Mouse (Mus musculus) E14TG2a.4 (cell line): ENCODE results near the gene Morn4.

ENCODE experiments used
- H3K27me3 ChIP-seq: 2 replicates; pipeline ENCODE4 v1.6.1; 2014; ENCODE audit warnings: low read length, control low read depth; ENCODE audit not compliant: insufficient read depth
- H3K36me3 ChIP-seq: 2 replicates; pipeline ENCODE4 v1.6.1; 2014; ENCODE audit warnings: low read length, control low read depth; ENCODE audit not compliant: insufficient read depth
- H3K4me1 ChIP-seq: replicated peaks from 2 replicates; pipeline ENCODE4 v1.6.1; 2014; ENCODE audit warnings: low read depth, low read length, control low read depth
- H3K4me3 ChIP-seq: replicated peaks from 2 replicates; pipeline ENCODE4 v1.5.1; 2014; ENCODE audit warnings: mild to moderate bottlenecking, low read length
- H3K9me3 ChIP-seq: 2 replicates; pipeline ENCODE4 v1.6.1; 2014; ENCODE audit warnings: low read length, control low read depth
- CTCF ChIP-seq: conservative IDR thresholded peaks from 2 replicates; pipeline ENCODE4 v1.5.1; 2014; ENCODE audit warnings: low read length
- NANOG ChIP-seq: IDR thresholded peaks from 2 replicates; pipeline ENCODE4 v1.6.1; 2014; ENCODE audit warnings: borderline replicate concordance, low read length, mixed read lengths
- POU5F1 ChIP-seq: IDR thresholded peaks from 2 replicates; pipeline ENCODE4 v1.6.1; 2014; ENCODE audit warnings: low read length, borderline replicate concordance

Gene Morn4

GRCm38 (mm10) chr19:42126219-42126605, 40.1 kb upstream of the Morn4 start:
- Histone ChIP-seq H3K27me3 (no peaks in the 10 kb centered on the region), H3K9me3 (no peaks in the 10 kb centered on the region), H3K4me3 (peak overlapping the region; percentile 96), H3K4me1 (peaks cover 91% of the 10 kb centered on the region), H3K36me3 (peaks cover 68% of the 10 kb centered on the region)
- TF ChIP-seq CTCF (no peak), POU5F1 (no peak), NANOG (no peak)

- Histone ChIP-seq H3K36me3 (peaks cover 74% of the 10 kb centered on the region), H3K4me3 (peak overlapping the region; percentile 96), H3K27me3 (no peaks in the 10 kb centered on the region), H3K9me3 (no peaks in the 10 kb centered on the region), H3K4me1 (peaks cover 91% of the 10 kb centered on the region)
- TF ChIP-seq CTCF (no peak), POU5F1 (no peak), NANOG (no peak)
These were observed 39.5 kb upstream of the Morn4 start for GRCm38 (mm10) chr19:42125501-42126218.

- H3K4me3 ChIP-seq, result peak overlapping the region; percentile 96
- H3K4me1 ChIP-seq, result peaks cover 89% of the 10 kb centered on the region
- no peaks in the 10 kb centered on the region for H3K27me3 ChIP-seq
- H3K36me3 ChIP-seq, result peaks cover 83% of the 10 kb centered on the region
- H3K9me3 ChIP-seq, result no peaks in the 10 kb centered on the region
- TF ChIP-seq NANOG (no peak), POU5F1 (no peak), CTCF (no peak)
These were observed 38.5 kb upstream of the Morn4 start for GRCm38 (mm10) chr19:42124684-42125083.

GRCm38 (mm10) chr19:42120451-42120850, 34.3 kb upstream of the Morn4 start:
- no peak for TF ChIP-seq NANOG
- no peak for TF ChIP-seq CTCF
- no peak for TF ChIP-seq POU5F1
- Histone ChIP-seq H3K4me3 (no peak overlapping the region), H3K9me3 (no peaks in the 10 kb centered on the region), H3K36me3 (peaks cover 98% of the 10 kb centered on the region), H3K27me3 (no peaks in the 10 kb centered on the region), H3K4me1 (peaks cover 58% of the 10 kb centered on the region)

GRCm38 (mm10) chr19:42118596-42118995, 32.4 kb upstream of the Morn4 start:
- TF ChIP-seq POU5F1 (no peak), CTCF (no peak), NANOG (no peak)
- H3K9me3 ChIP-seq, result no peaks in the 10 kb centered on the region
- no peak overlapping the region for H3K4me3 ChIP-seq
- H3K27me3 ChIP-seq, result no peaks in the 10 kb centered on the region
- H3K36me3 ChIP-seq, result peaks cover 93% of the 10 kb centered on the region
- peaks cover 40% of the 10 kb centered on the region for H3K4me1 ChIP-seq

- TF ChIP-seq POU5F1 (no peak), NANOG (no peak), CTCF (no peak)
- Histone ChIP-seq H3K27me3 (no peaks in the 10 kb centered on the region), H3K36me3 (peaks cover 93% of the 10 kb centered on the region), H3K4me3 (no peak overlapping the region), H3K9me3 (no peaks in the 10 kb centered on the region), H3K4me1 (peaks cover 35% of the 10 kb centered on the region)
These were observed 32.0 kb upstream of the Morn4 start for GRCm38 (mm10) chr19:42118142-42118541.

GRCm38 (mm10) chr19:42115783-42116335, 29.7 kb upstream of the Morn4 start:
- Histone ChIP-seq H3K36me3 (peaks cover 74% of the 10 kb centered on the region), H3K27me3 (no peaks in the 10 kb centered on the region), H3K9me3 (no peaks in the 10 kb centered on the region), H3K4me1 (peaks cover 18% of the 10 kb centered on the region), H3K4me3 (no peak overlapping the region)
- no peak for TF ChIP-seq POU5F1
- no peak for TF ChIP-seq CTCF
- no peak for TF ChIP-seq NANOG

GRCm38 (mm10) chr19:42104681-42105080, 18.5 kb upstream of the Morn4 start:
- H3K4me1 ChIP-seq, result 0 out of 2 replicates have a peak, but pooled peaks cover 5% of the 10 kb centered on the region
- H3K9me3 ChIP-seq, result no peaks in the 10 kb centered on the region
- H3K36me3 ChIP-seq, result peaks cover 60% of the 10 kb centered on the region
- no peak for TF ChIP-seq CTCF
- no peaks in the 10 kb centered on the region for H3K27me3 ChIP-seq
- no peak overlapping the region for H3K4me3 ChIP-seq
